Mouse (Mus musculus): ENCODE data around the gene Plxnc1. TPM values are rescaled to one million over a fixed set of nuclear protein-coding genes. Genes with fewer than 3 reads are reported as not detected.
A peak's percentile ranks its signal among the peaks of the same experiment; 100 is the strongest.

The Plxnc1 gene
- polyA plus RNA-seq, 1 experiment from 2014 or later = 1.9 TPM

- ChIA-PET POLR2A (no interaction called here), CTCF (no interaction called here)
- ATAC-seq (no peak), DNase-seq (ENCODE audit: low read depth, low spot score) (no peak)
- in situ Hi-C loops (cut with MboI; ENCODE audit: low pct_unique_long_range_greater_than_20kb) = no loop called here
- H3K27me3 ChIP-seq = peaks cover 4% of the 10 kb centered on the region
- TF ChIP-seq CTCF (IDR thresholded peaks at IDR 0.05) = no peak
Measured at GRCm38 (mm10) chr10:94921751-94922150, 22.9 kb downstream of the Plxnc1 start.

GRCm38 (mm10) chr10:94920526-94920925 lies 24.1 kb downstream of the Plxnc1 start:
- in situ Hi-C loops (cut with MboI; ENCODE audit: low pct_unique_long_range_greater_than_20kb) = no loop called here
- no peaks in the 10 kb centered on the region for H3K27me3 ChIP-seq
- no peak for TF ChIP-seq CTCF (IDR thresholded peaks at IDR 0.05)
- DNase-seq (ENCODE audit: low read depth, low spot score) (no peak), ATAC-seq (no peak)
- POLR2A ChIA-PET = no interaction called here
- CTCF ChIA-PET = interaction anchor here (0.6 kb wide), 1 partner anchor 32 kb away, joined by 3 read pairs; no protein-coding TSS in a partner anchor

GRCm38 (mm10) chr10:94919960-94920359 lies 24.7 kb downstream of the Plxnc1 start:
- no peak for ATAC-seq
- TF ChIP-seq CTCF (IDR thresholded peaks at IDR 0.05) = no peak
- DNase-seq (ENCODE audit: low read depth, low spot score) = no peak
- ChIA-PET CTCF (interaction anchor here (1.0 kb wide), 1 partner anchor 17 kb away, joined by 3 read pairs; no protein-coding TSS in a partner anchor), POLR2A (interaction anchor here (0.6 to 1.2 kb wide), 3 partner anchors 20 to 46 kb away, joined by 3 to 5 read pairs (median 4); no protein-coding TSS in a partner anchor)
- in situ Hi-C loops (cut with MboI; ENCODE audit: low pct_unique_long_range_greater_than_20kb) = no loop called here
- no peaks in the 10 kb centered on the region for H3K27me3 ChIP-seq

GRCm38 (mm10) chr10:94919552-94919951 lies 25.1 kb downstream of the Plxnc1 start:
- TF ChIP-seq CTCF (IDR thresholded peaks at IDR 0.05) = no peak
- POLR2A ChIA-PET = interaction anchor here (0.6 to 1.2 kb wide), 3 partner anchors 21 to 46 kb away, joined by 3 to 5 read pairs (median 4); no protein-coding TSS in a partner anchor
- DNase-seq (ENCODE audit: low read depth, low spot score) (peak; percentile 25), ATAC-seq (peak; percentile 57)
- in situ Hi-C loops (cut with MboI; ENCODE audit: low pct_unique_long_range_greater_than_20kb) = no loop called here
- no peaks in the 10 kb centered on the region for H3K27me3 ChIP-seq
- CTCF ChIA-PET = interaction anchor here (1.0 kb wide), 1 partner anchor 18 kb away, joined by 3 read pairs; no protein-coding TSS in a partner anchor

GRCm38 (mm10) chr10:94918618-94919017 lies 26.0 kb downstream of the Plxnc1 start:
- CTCF ChIA-PET = interaction anchor here (1.4 kb wide), 1 partner anchor 22 kb away, joined by 4 read pairs; no protein-coding TSS in a partner anchor
- no peak for TF ChIP-seq CTCF (IDR thresholded peaks at IDR 0.05)
- in situ Hi-C loops (cut with MboI; ENCODE audit: low pct_unique_long_range_greater_than_20kb) = no loop called here
- H3K27me3 ChIP-seq = no peaks in the 10 kb centered on the region
- POLR2A ChIA-PET = interaction anchor here (1.2 to 1.6 kb wide), 2 partner anchors 28 to 92 kb away, joined by 4 to 5 read pairs; no protein-coding TSS in a partner anchor
- ATAC-seq (no peak), DNase-seq (ENCODE audit: low read depth, low spot score) (no peak)

GRCm38 (mm10) chr10:94917990-94918389 lies 26.6 kb downstream of the Plxnc1 start:
- no peak for TF ChIP-seq CTCF (IDR thresholded peaks at IDR 0.05)
- in situ Hi-C loops (cut with MboI; ENCODE audit: low pct_unique_long_range_greater_than_20kb) = no loop called here
- H3K27me3 ChIP-seq = no peaks in the 10 kb centered on the region
- DNase-seq (ENCODE audit: low read depth, low spot score) = no peak
- ATAC-seq = no peak
- ChIA-PET CTCF (interaction anchor here (1.4 kb wide), 1 partner anchor 22 kb away, joined by 4 read pairs; no protein-coding TSS in a partner anchor), POLR2A (interaction anchor here (0.7 to 1.6 kb wide), 3 partner anchors 16 to 595 kb away, joined by 4 to 9 read pairs (median 9); no protein-coding TSS in a partner anchor)

GRCm38 (mm10) chr10:94917354-94917753 lies 27.3 kb downstream of the Plxnc1 start:
- ChIA-PET POLR2A (interaction anchor here (0.6 to 1.6 kb wide), 5 partner anchors 17 to 595 kb away, joined by 3 to 9 read pairs (median 4); no protein-coding TSS in a partner anchor), CTCF (interaction anchor here (1.4 kb wide), 1 partner anchor 23 kb away, joined by 4 read pairs; no protein-coding TSS in a partner anchor)
- no peak for TF ChIP-seq CTCF (IDR thresholded peaks at IDR 0.05)
- ATAC-seq (no peak), DNase-seq (ENCODE audit: low read depth, low spot score) (no peak)
- in situ Hi-C loops (cut with MboI; ENCODE audit: low pct_unique_long_range_greater_than_20kb) = no loop called here
- H3K27me3 ChIP-seq = no peaks in the 10 kb centered on the region

GRCm38 (mm10) chr10:94916610-94917009 lies 28.0 kb downstream of the Plxnc1 start:
- H3K27me3 ChIP-seq = no peaks in the 10 kb centered on the region
- ChIA-PET POLR2A (no interaction called here), CTCF (no interaction called here)
- no peak for DNase-seq (ENCODE audit: low read depth, low spot score)
- TF ChIP-seq CTCF (IDR thresholded peaks at IDR 0.05) = no peak
- ATAC-seq = no peak
- in situ Hi-C loops (cut with MboI; ENCODE audit: low pct_unique_long_range_greater_than_20kb) = no loop called here

- ChIA-PET POLR2A (no interaction called here), CTCF (no interaction called here)
- no peak for DNase-seq (ENCODE audit: low read depth, low spot score)
- ATAC-seq = no peak
- in situ Hi-C loops (cut with MboI; ENCODE audit: low pct_unique_long_range_greater_than_20kb) = no loop called here
- no peaks in the 10 kb centered on the region for H3K27me3 ChIP-seq
- TF ChIP-seq CTCF (IDR thresholded peaks at IDR 0.05) = no peak
Measured at GRCm38 (mm10) chr10:94915746-94916145, 28.9 kb downstream of the Plxnc1 start.

- CTCF ChIA-PET = no interaction called here
- DNase-seq (ENCODE audit: low read depth, low spot score) (no peak), ATAC-seq (no peak)
- no peak for TF ChIP-seq CTCF (IDR thresholded peaks at IDR 0.05)
- in situ Hi-C loops (cut with MboI; ENCODE audit: low pct_unique_long_range_greater_than_20kb) = no loop called here
- POLR2A ChIA-PET = no interaction called here
- no peaks in the 10 kb centered on the region for H3K27me3 ChIP-seq
Measured at GRCm38 (mm10) chr10:94914081-94914480, 30.6 kb downstream of the Plxnc1 start.

- ChIA-PET CTCF (interaction anchor here (1.0 kb wide), 1 partner anchor 12 kb away, joined by 3 read pairs; no protein-coding TSS in a partner anchor), POLR2A (no interaction called here)
- H3K27me3 ChIP-seq = no peaks in the 10 kb centered on the region
- TF ChIP-seq CTCF (IDR thresholded peaks at IDR 0.05) = no peak
- no peak for ATAC-seq
- no peak for DNase-seq (ENCODE audit: low read depth, low spot score)
- in situ Hi-C loops (cut with MboI; ENCODE audit: low pct_unique_long_range_greater_than_20kb) = no loop called here
Measured at GRCm38 (mm10) chr10:94913336-94913739, 31.3 kb downstream of the Plxnc1 start.
